Mouse (Mus musculus): Measurements from ENCODE around the gene Zfp871.

Gene Zfp871

GRCm38 (mm10) chr17:32788094-32788559, at the start of gene Zfp871:
Zfp871 (minus strand) TSS chr17:32788287.
- CTCF ChIA-PET = no interaction called here

GRCm38 (mm10) chr17:32830418-32830782, 42.3 kb upstream of the Zfp871 start:
- CTCF ChIA-PET = no interaction called here

GRCm38 (mm10) chr17:32829540-32830417, 41.7 kb upstream of the Zfp871 start, which contains the start of gene Zfp799:
Zfp799 (minus strand) TSS chr17:32830261.
- CTCF ChIA-PET = no interaction called here

GRCm38 (mm10) chr17:32816074-32816784, 28.1 kb upstream of the Zfp871 start:
- CTCF ChIA-PET = no interaction called here

- CTCF ChIA-PET = no interaction called here
Measured at GRCm38 (mm10) chr17:32814136-32814535, 26.0 kb upstream of the Zfp871 start.

GRCm38 (mm10) chr17:32810648-32811047, 22.6 kb upstream of the Zfp871 start:
- CTCF ChIA-PET = no interaction called here

- CTCF ChIA-PET = no interaction called here
Measured at GRCm38 (mm10) chr17:32809544-32810374, 21.7 kb upstream of the Zfp871 start, which contains the start of gene Zfp811. Zfp811 (minus strand) TSS chr17:32809931.

GRCm38 (mm10) chr17:32808921-32809320, 20.8 kb upstream of the Zfp871 start:
- CTCF ChIA-PET = no interaction called here

GRCm38 (mm10) chr17:32789244-32789643, 1.2 kb upstream of the Zfp871 start:
- CTCF ChIA-PET = no interaction called here

- CTCF ChIA-PET = no interaction called here
Measured at GRCm38 (mm10) chr17:32788576-32788975, 489 bp upstream of the Zfp871 start.

GRCm38 (mm10) chr17:32787436-32788093, 522 bp downstream of the Zfp871 start:
- CTCF ChIA-PET = no interaction called here

GRCm38 (mm10) chr17:32786944-32787343, 1.1 kb downstream of the Zfp871 start:
- CTCF ChIA-PET = no interaction called here

GRCm38 (mm10) chr17:32785656-32786055, 2.4 kb downstream of the Zfp871 start:
- CTCF ChIA-PET = no interaction called here

GRCm38 (mm10) chr17:32777564-32777963, 10.5 kb downstream of the Zfp871 start:
- CTCF ChIA-PET = no interaction called here

- CTCF ChIA-PET = no interaction called here
Measured at GRCm38 (mm10) chr17:32771213-32771612, 16.9 kb downstream of the Zfp871 start.

- CTCF ChIA-PET = no interaction called here
Measured at GRCm38 (mm10) chr17:32766422-32766821, 21.7 kb downstream of the Zfp871 start.

GRCm38 (mm10) chr17:32757331-32757730, 30.8 kb downstream of the Zfp871 start:
- CTCF ChIA-PET = no interaction called here

GRCm38 (mm10) chr17:32753634-32754033, 34.5 kb downstream of the Zfp871 start:
- CTCF ChIA-PET = no interaction called here

- CTCF ChIA-PET = interaction anchor here (0.6 kb wide), 1 partner anchor 473 kb away, joined by 8 read pairs; no protein-coding TSS in a partner anchor
Measured at GRCm38 (mm10) chr17:32752813-32753360, 35.2 kb downstream of the Zfp871 start.

GRCm38 (mm10) chr17:32750611-32751010, 37.5 kb downstream of the Zfp871 start:
- CTCF ChIA-PET = interaction anchor here (0.6 kb wide), 1 partner anchor 24 kb away, joined by 7 read pairs; no protein-coding TSS in a partner anchor

- CTCF ChIA-PET = no interaction called here
Measured at GRCm38 (mm10) chr17:32741057-32741456, 47.0 kb downstream of the Zfp871 start.

All from spleen, embryonic (tissue).